In genomic region chr5:98498317-98498716, GRCm38 (mm10) we compare ENCODE assay signal across 51 mouse cellular contexts. TPM values are rescaled to one million over a fixed set of nuclear protein-coding genes. Genes with fewer than 3 reads are reported as not detected.
"Had no signal": no experiment of that assay in that cellular context is flagged by ENCODE, and none has a peak within 500 bp of the region (broad histone marks: within the 10 kb centered on the region; RNA-seq: fewer than 3 reads in every experiment).

No protein-coding gene starts in this region.

- DNase-seq: heart, postnatal 10 days; heart, postnatal 14 days; heart, postnatal 36 days; heart, postnatal 4 days; kidney, adult 11 months; kidney, adult 18-20 months; kidney, adult 2 months; kidney, adult 8-10 months; kidney, adult 9 months; kidney, postnatal 10 days; kidney, postnatal 14 days; kidney, postnatal 25 days; kidney, postnatal 36 days; kidney, postnatal 4 days; layer of hippocampus, adult 9-11 months; layer of hippocampus, postnatal 36 days had no signal

- H3K9ac ChIP-seq: heart, embryonic 12.5 days; heart, embryonic 13.5 days; heart, embryonic 15.5 days; hindbrain, embryonic 12.5 days; hindbrain, embryonic 13.5 days; hindbrain, embryonic 14.5 days; hindbrain, embryonic 15.5 days; intestine, embryonic 15.5 days; kidney, embryonic 15.5 days had no signal

- H3K27me3 ChIP-seq: heart, embryonic 12.5 days; heart, embryonic 13.5 days; heart, embryonic 15.5 days; hindbrain, embryonic 12.5 days; hindbrain, embryonic 13.5 days; hindbrain, embryonic 15.5 days; intestine, embryonic 15.5 days; kidney, embryonic 15.5 days had no signal

- H3K9me3 ChIP-seq: heart, embryonic 12.5 days; heart, embryonic 13.5 days; heart, embryonic 15.5 days; hindbrain, embryonic 10.5 days; hindbrain, embryonic 12.5 days; hindbrain, embryonic 13.5 days; hindbrain, embryonic 15.5 days; intestine, embryonic 15.5 days; kidney, embryonic 15.5 days had no signal

- H3K4me3 ChIP-seq: heart, embryonic 12.5 days; heart, embryonic 13.5 days; heart, embryonic 15.5 days; hindbrain, embryonic 10.5 days; hindbrain, embryonic 12.5 days; hindbrain, embryonic 13.5 days; hindbrain, embryonic 15.5 days; intestine, embryonic 15.5 days; kidney, embryonic 15.5 days; layer of hippocampus, adult 2 months; left cerebral cortex, adult 2 months had no signal

- H3K36me3 ChIP-seq: heart, embryonic 12.5 days; heart, embryonic 13.5 days; heart, embryonic 15.5 days; hindbrain, embryonic 10.5 days; hindbrain, embryonic 12.5 days; hindbrain, embryonic 13.5 days; hindbrain, embryonic 15.5 days; intestine, embryonic 15.5 days; kidney, embryonic 15.5 days had no signal

- H3K27ac ChIP-seq: heart, embryonic 13.5 days; heart, embryonic 15.5 days; hindbrain, embryonic 10.5 days; hindbrain, embryonic 12.5 days; hindbrain, embryonic 13.5 days; hindbrain, embryonic 14.5 days; hindbrain, embryonic 15.5 days; hindbrain, postnatal 0 days; intestine, embryonic 15.5 days; kidney, embryonic 15.5 days; kidney, postnatal 0 days; layer of hippocampus, adult 2 months; left cerebral cortex, adult 2 months had no signal

- H3K4me1 ChIP-seq: heart, embryonic 12.5 days; heart, embryonic 13.5 days; heart, embryonic 15.5 days; hindbrain, embryonic 10.5 days; hindbrain, embryonic 12.5 days; hindbrain, embryonic 13.5 days; hindbrain, embryonic 15.5 days; intestine, embryonic 15.5 days; kidney, embryonic 15.5 days had no signal

- H3K4me2 ChIP-seq: heart, embryonic 11.5 days; heart, embryonic 12.5 days; heart, embryonic 13.5 days; heart, embryonic 15.5 days; hindbrain, embryonic 12.5 days; hindbrain, embryonic 13.5 days; hindbrain, embryonic 14.5 days; hindbrain, embryonic 15.5 days; intestine, embryonic 15.5 days; kidney, embryonic 15.5 days had no signal

- ATAC-seq: hindbrain, embryonic 16.5 days; hindbrain, postnatal 0 days; inflammation-experienced regulatory T-cells, adult 6 months; intestine, embryonic 15.5 days; intestine, embryonic 16.5 days; intestine, postnatal 0 days had no signal

RNA-seq across cellular contexts. Expression of gene Gm11111, which starts 54.2 kb away (rescaled TPM):
- total RNA-seq: heart, postnatal 10 days; heart, postnatal 14 days; heart, postnatal 25 days; heart, postnatal 36 days; heart, postnatal 4 days; hematopoietic stem cell, adult 5-6 weeks; hindbrain, postnatal 0 days; layer of hippocampus, adult 18-20 months; layer of hippocampus, adult 2 months; layer of hippocampus, adult 8-10 months; layer of hippocampus, postnatal 10 days; layer of hippocampus, postnatal 14 days; layer of hippocampus, postnatal 25 days; layer of hippocampus, postnatal 36 days; left cerebral cortex, adult 18-20 months; left cerebral cortex, adult 2 months had no signal
- polyA plus RNA-seq: heart, embryonic 11.5 days; heart, embryonic 12.5 days; heart, embryonic 13.5 days; heart, embryonic 14.5 days; heart, embryonic 15.5 days; heart, embryonic 16.5 days; heart, postnatal 0 days; hindbrain, embryonic 10.5 days; hindbrain, embryonic 11.5 days; hindbrain, embryonic 12.5 days; hindbrain, embryonic 13.5 days; hindbrain, embryonic 14.5 days; hindbrain, embryonic 15.5 days; hindbrain, embryonic 16.5 days; hindbrain, postnatal 0 days; inflammation-experienced regulatory T-cells, adult 6 months; intestine, embryonic 14.5 days; intestine, embryonic 15.5 days; intestine, embryonic 16.5 days; intestine, postnatal 0 days; kidney, adult 2 months; kidney, embryonic 14.5 days; kidney, embryonic 15.5 days; kidney, embryonic 16.5 days; kidney, postnatal 0 days; large intestine, adult 2 months had no signal
